Mouse (Mus musculus) small intestine, adult 2 months (tissue): ENCODE data around the gene Rasal2. TPM values are rescaled to one million over a fixed set of nuclear protein-coding genes. Genes with fewer than 3 reads are reported as not detected.

Source experiments
- H3K27ac ChIP-seq: fragments of 200-500 bp; 2 replicates; pipeline ENCODE4 v1.5.1; 2012; ENCODE audit warnings: low read depth, low read length, control low read depth, inconsistent platforms; ENCODE audit not compliant: insufficient read depth
- H3K27me3 ChIP-seq: fragments of 200-500 bp; 2 replicates; pipeline ENCODE4 v1.6.1; 2012; ENCODE audit warnings: mild to moderate bottlenecking, moderate library complexity, low read length, inconsistent platforms; ENCODE audit not compliant: control insufficient read depth, insufficient read depth
- H3K36me3 ChIP-seq: fragments of 200-500 bp; 2 replicates; pipeline ENCODE4 v1.6.1; 2012; ENCODE audit warnings: mild to moderate bottlenecking, low read length, control low read depth, inconsistent platforms; ENCODE audit not compliant: control insufficient read depth, insufficient read depth
- H3K4me1 ChIP-seq: fragments of 200-500 bp; 2 replicates; pipeline ENCODE4 v1.6.1; 2012; ENCODE audit warnings: low read length, inconsistent platforms, mixed read lengths; ENCODE audit not compliant: control insufficient read depth, insufficient read depth, insufficient read length
- H3K4me3 ChIP-seq: fragments of 200-500 bp; 2 replicates; pipeline ENCODE4 v1.5.1; 2012; ENCODE audit warnings: low read depth, mild to moderate bottlenecking, control low read depth, inconsistent platforms, low read length, moderate library complexity
- CTCF ChIP-seq: fragments of 200-500 bp; IDR thresholded peaks from 2 replicates; pipeline ENCODE4 v1.5.1; 2012; ENCODE audit warnings: low read depth, mild to moderate bottlenecking, control low read depth, inconsistent platforms, low read length, moderate library complexity, mixed read lengths; ENCODE audit not compliant: insufficient replicate concordance, insufficient read length; ENCODE audit errors: extremely low read depth
- POLR2A ChIP-seq: fragments of 200-500 bp; IDR thresholded peaks from 2 replicates; pipeline ENCODE4 v1.6.1; 2012; ENCODE audit warnings: low read depth, mild to moderate bottlenecking, control low read depth, inconsistent platforms, low read length, moderate library complexity
- WGBS: fragments of 180-500 bp; shearing (Covaris S2); methylation state at CpG from one replicate; pipeline ENCODE4 v1.1.7; 2018; 5-methylcytosine and 5-hydroxymethylcytosine counted together
- polyA plus RNA-seq: library from polyadenylated mRNA; depleted of rRNA; stranded (reverse); fragments of >200 nt; gene quantifications from 2 replicates; pipeline ENCODE4 v1.2.3, GENCODE M21; 2012

Gene Rasal2
- polyA plus RNA-seq, 1 experiment: 1.4 TPM

- no peaks in the 10 kb centered on the region; the same call in 1 of the 2 replicates for H3K27me3 ChIP-seq
- no peak for TF ChIP-seq CTCF
- TF ChIP-seq POLR2A: no peak
- H3K4me3 ChIP-seq: no peak overlapping the region
- no peaks in the 10 kb centered on the region for H3K36me3 ChIP-seq
- 55% methylated on average over 9 of the region's 9 CpGs for WGBS
- H3K4me1 ChIP-seq: no peaks in the 10 kb centered on the region
- H3K27ac ChIP-seq: no peak overlapping the region
Measured at GRCm38 (mm10) chr1:157178988-157179764, 233.2 kb downstream of the Rasal2 start.

DNA sequence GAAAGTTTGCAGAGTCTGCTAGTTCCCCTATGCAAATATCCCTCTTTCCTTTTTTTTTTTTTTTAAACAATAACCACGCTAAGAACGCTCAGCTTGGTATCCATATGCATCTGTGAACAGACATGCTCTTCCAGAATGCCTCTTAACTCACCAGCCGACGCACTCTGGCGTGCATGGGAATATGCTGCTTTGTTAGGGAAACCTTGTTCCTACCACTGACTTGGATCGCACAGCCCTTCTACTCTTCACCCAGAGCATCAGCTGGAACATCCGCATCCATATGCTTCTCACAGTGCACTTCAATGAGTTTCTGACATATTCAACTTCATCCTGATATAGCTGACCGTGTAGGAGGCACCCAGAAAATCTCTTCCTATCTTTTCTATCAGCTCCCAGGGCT is 243.1 kb downstream of the Rasal2 start:
- no peaks in the 10 kb centered on the region for H3K36me3 ChIP-seq
- no peak overlapping the region for H3K4me3 ChIP-seq
- no peak for TF ChIP-seq POLR2A
- no peak for TF ChIP-seq CTCF
- no peaks in the 10 kb centered on the region for H3K27me3 ChIP-seq
- H3K27ac ChIP-seq: no peak overlapping the region
- 86% methylated on average over 8 of the region's 8 CpGs for WGBS
- H3K4me1 ChIP-seq: no peaks in the 10 kb centered on the region

GRCm38 (mm10) chr1:157168891-157169290 is 243.5 kb downstream of the Rasal2 start:
- Histone ChIP-seq H3K27ac (no peak overlapping the region), H3K36me3 (no peaks in the 10 kb centered on the region), H3K27me3 (no peaks in the 10 kb centered on the region), H3K4me3 (no peak overlapping the region), H3K4me1 (no peaks in the 10 kb centered on the region)
- 85% methylated on average over 7 of the region's 7 CpGs for WGBS
- TF ChIP-seq POLR2A: no peak
- no peak for TF ChIP-seq CTCF

GRCm38 (mm10) chr1:157153781-157154180 is 258.6 kb downstream of the Rasal2 start:
- Histone ChIP-seq H3K27ac (no peak overlapping the region), H3K4me3 (no peak overlapping the region), H3K36me3 (peaks cover 7% of the 10 kb centered on the region), H3K27me3 (no peaks in the 10 kb centered on the region), H3K4me1 (no peaks in the 10 kb centered on the region)
- TF ChIP-seq CTCF (no peak), POLR2A (no peak)

- no peak for TF ChIP-seq CTCF
- no peak for TF ChIP-seq POLR2A
- 73% methylated on average over 1 of the region's 1 CpGs for WGBS
Measured at GRCm38 (mm10) chr1:157150107-157150506, 262.3 kb downstream of the Rasal2 start.

DNA sequence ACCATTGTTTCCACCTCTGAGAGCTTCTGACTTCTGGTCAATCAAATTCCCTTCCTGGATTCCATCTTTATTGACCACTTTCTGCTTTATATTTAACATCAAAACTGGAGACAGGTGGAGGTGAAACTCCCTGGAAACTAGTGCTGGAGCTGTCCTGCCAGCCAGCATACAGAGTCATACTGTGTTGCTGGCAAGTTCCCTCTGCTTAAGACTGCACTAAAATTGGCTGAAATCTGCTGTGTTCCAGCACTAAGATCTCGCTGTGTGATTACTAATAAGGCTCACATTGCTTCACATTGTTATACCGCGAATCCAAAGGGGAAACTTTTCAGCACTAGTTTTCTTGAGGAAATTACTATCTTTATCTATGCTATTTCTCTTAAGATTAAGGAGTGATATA is 267.8 kb downstream of the Rasal2 start:
- 96% methylated on average over 3 of the region's 3 CpGs for WGBS
- TF ChIP-seq CTCF (no peak), POLR2A (no peak)
- no peak overlapping the region for H3K27ac ChIP-seq
- H3K4me3 ChIP-seq: no peak overlapping the region
- H3K36me3 ChIP-seq: peaks cover 4% of the 10 kb centered on the region; the same call in 1 of the 2 replicates
- H3K27me3 ChIP-seq: no peaks in the 10 kb centered on the region
- 0 out of 2 replicates have a peak, but pooled peaks cover 2% of the 10 kb centered on the region for H3K4me1 ChIP-seq

More at GRCm38 (mm10) chr1:157150107-157150506, 262.3 kb downstream of the Rasal2 start:
- no peaks in the 10 kb centered on the region for H3K27me3 ChIP-seq
- no peak overlapping the region for H3K27ac ChIP-seq
- no peak overlapping the region for H3K4me3 ChIP-seq
- H3K4me1 ChIP-seq: no peaks in the 10 kb centered on the region
- 0 out of 2 replicates have a peak, but pooled peaks cover 4% of the 10 kb centered on the region for H3K36me3 ChIP-seq

GRCm38 (mm10) chr1:157143326-157143932 is 269.0 kb downstream of the Rasal2 start:
- Histone ChIP-seq H3K36me3 (peaks cover 4% of the 10 kb centered on the region; the same call in 1 of the 2 replicates), H3K4me1 (0 out of 2 replicates have a peak, but pooled peaks cover 2% of the 10 kb centered on the region), H3K27ac (no peak overlapping the region), H3K27me3 (no peaks in the 10 kb centered on the region), H3K4me3 (no peak overlapping the region)
- WGBS: 48% methylated on average over 7 of the region's 7 CpGs
- TF ChIP-seq POLR2A: no peak
- TF ChIP-seq CTCF: no peak
